In genomic region chr3:129532865-129533742, GRCm38 (mm10) we compare ENCODE assay signal across 8 mouse cellular contexts. TPM values are rescaled to one million over a fixed set of nuclear protein-coding genes. Genes with fewer than 3 reads are reported as not detected.
DNase-seq lines count a peak whose midpoint lies in the region; ATAC-seq and TF ChIP-seq lines count a peak whose summit lies in the region.

No protein-coding gene starts in this region.

- peaks cover 23% of the 10 kb centered on the region for H3K79me2 ChIP-seq in MEL (ENCODE audit: control insufficient read depth, insufficient read depth, low read length, poor library complexity)

- peak; percentile 58 for DNase-seq in 3134 (ENCODE audit: extremely low read depth, insufficient read length, low spot score)
- DNase-seq in MEL (ENCODE audit: low read depth, low spot score): peak; percentile 70
- DNase-seq in cerebellum, postnatal 4 days (ENCODE audit: low spot score in 2 of 2): peak; percentile 24 to 30
- peak; percentile 65 for DNase-seq in liver, embryonic 11.5 days (ENCODE audit: low spot score)
- DNase-seq in thymus, postnatal 4 days: peak; percentile 59

- H3K4me2 ChIP-seq in kidney, embryonic 15.5 days: peak overlapping the region; percentile 83
- H3K4me2 ChIP-seq in liver, embryonic 11.5 days: peak overlapping the region; percentile 85
- H3K4me2 ChIP-seq in neural tube, embryonic 13.5 days: peak overlapping the region; percentile 69

- H3K27ac ChIP-seq in MEL (ENCODE audit: control insufficient read depth, low read depth, low read length): peak overlapping the region; percentile 76
- H3K27ac ChIP-seq in kidney, embryonic 15.5 days: peak overlapping the region; percentile 99
- peak overlapping the region; percentile 94 for H3K27ac ChIP-seq in liver, embryonic 11.5 days (ENCODE audit: low read depth, low read length)
- peak overlapping the region; percentile 98 for H3K27ac ChIP-seq in neural tube, embryonic 13.5 days (replicated peaks)

- TF ChIP-seq EP300 in MEL (IDR thresholded peaks at IDR 0.05; ENCODE audit: low read depth in 1 of 2, low read length in 2 of 2): peak in 1 of 2 experiments; percentile 26; a peak in 1 of 4 replicates

- H3K36me3 ChIP-seq in MEL (ENCODE audit: control insufficient read depth in 1 of 2, insufficient read depth in 2 of 2, low read length in 2 of 2): peaks cover 0 to 20% of the 10 kb centered on the region in 2 experiments; a peak in 2 of 4 replicates
- no peaks in the 10 kb centered on the region for H3K36me3 ChIP-seq in kidney, embryonic 15.5 days
- H3K36me3 ChIP-seq in liver, embryonic 11.5 days (ENCODE audit: control insufficient read depth, insufficient read depth, low read length): no peaks in the 10 kb centered on the region; the same call in 1 of the 2 replicates
- H3K36me3 ChIP-seq in neural tube, embryonic 13.5 days: no peaks in the 10 kb centered on the region

- peak overlapping the region; percentile 100 for H3K9ac ChIP-seq in MEL (ENCODE audit: control insufficient read depth, low read depth, low read length, poor library complexity, severe bottlenecking)
- peak overlapping the region; percentile 85 for H3K9ac ChIP-seq in kidney, embryonic 15.5 days
- peak overlapping the region; percentile 98 for H3K9ac ChIP-seq in liver, embryonic 11.5 days (ENCODE audit: low read depth, low read length)
- peak overlapping the region; percentile 98 for H3K9ac ChIP-seq in neural tube, embryonic 13.5 days

- peaks cover 4 to 13% of the 10 kb centered on the region in 2 experiments; a peak in 3 of 4 replicates for H3K4me1 ChIP-seq in MEL (ENCODE audit: control insufficient read depth in 1 of 2, insufficient read depth in 2 of 2, low read length in 2 of 2)
- H3K4me1 ChIP-seq in kidney, embryonic 15.5 days: peaks cover 33% of the 10 kb centered on the region
- peaks cover 22% of the 10 kb centered on the region for H3K4me1 ChIP-seq in liver, embryonic 11.5 days (replicated peaks; ENCODE audit: control insufficient read depth, insufficient read depth, low read length)
- H3K4me1 ChIP-seq in neural tube, embryonic 13.5 days (replicated peaks): peaks cover 40% of the 10 kb centered on the region

- no peaks in the 10 kb centered on the region for H3K9me3 ChIP-seq in MEL (replicated peaks; ENCODE audit: insufficient read depth, low read length)
- H3K9me3 ChIP-seq in kidney, embryonic 15.5 days (replicated peaks): no peaks in the 10 kb centered on the region
- H3K9me3 ChIP-seq in liver, embryonic 11.5 days (ENCODE audit: control insufficient read depth, low read length): no peaks in the 10 kb centered on the region
- H3K9me3 ChIP-seq in neural tube, embryonic 13.5 days: no peaks in the 10 kb centered on the region

- no peaks in the 10 kb centered on the region; a peak in 1 of 4 replicates for H3K27me3 ChIP-seq in MEL (ENCODE audit: control insufficient read depth in 1 of 2, insufficient read depth in 2 of 2, low read length in 2 of 2)
- no peaks in the 10 kb centered on the region for H3K27me3 ChIP-seq in kidney, embryonic 15.5 days
- H3K27me3 ChIP-seq in liver, embryonic 11.5 days (replicated peaks; ENCODE audit: control insufficient read depth, insufficient read depth, low read length): no peaks in the 10 kb centered on the region
- no peaks in the 10 kb centered on the region for H3K27me3 ChIP-seq in neural tube, embryonic 13.5 days

- under 1% methylated on average over 40 of the region's 40 CpGs for WGBS in kidney, embryonic 15.5 days
- WGBS in liver, embryonic 11.5 days: under 1% methylated on average over 38 of the region's 40 CpGs
- under 1% methylated on average over 40 of the region's 40 CpGs for WGBS in neural tube, embryonic 13.5 days

- TF ChIP-seq CTCF in MEL (IDR thresholded peaks at IDR 0.05 in 2 of 3, conservative IDR thresholded peaks at IDR 0.05 in 1 of 3; ENCODE audit: control insufficient read depth in 1 of 3, insufficient read depth in 1 of 3, low read depth in 2 of 3, low read length in 3 of 3, poor library complexity in 1 of 3, severe bottlenecking in 1 of 3): no peak

- 0 out of 2 replicates have a peak, but pooled peaks have one; percentile 13 for ATAC-seq in granulocyte monocyte progenitor cell, adult 5-6 weeks (replicated peaks; ENCODE audit: poor library complexity, severe bottlenecking)
- peak; percentile 70 for ATAC-seq in kidney, embryonic 15.5 days (replicated peaks; ENCODE audit: low FRiP score)
- ATAC-seq in liver, embryonic 11.5 days (replicated peaks; ENCODE audit: low FRiP score): peak; percentile 11; the same call in 1 of the 2 replicates
- peak; percentile 38 for ATAC-seq in neural tube, embryonic 13.5 days (ENCODE audit: low read depth)

- TF ChIP-seq POLR2A in MEL (IDR thresholded peaks at IDR 0.05; ENCODE audit: control insufficient read depth in 1 of 2, insufficient read depth in 1 of 2, low read depth in 1 of 2, low read length in 2 of 2, poor library complexity in 1 of 2): 0 out of 4 replicates have a peak, but pooled peaks of 1 of the 2 experiments have one; percentile 9

- H3K4me3 ChIP-seq in MEL (ENCODE audit: control insufficient read depth in 1 of 2, insufficient read depth in 1 of 2, low read depth in 2 of 2, low read length in 2 of 2): peak overlapping the region; percentile 81 to 100
- peak overlapping the region; percentile 86 for H3K4me3 ChIP-seq in kidney, embryonic 15.5 days (replicated peaks)
- peak overlapping the region; percentile 84 for H3K4me3 ChIP-seq in liver, embryonic 11.5 days (ENCODE audit: low read depth, low read length)
- H3K4me3 ChIP-seq in neural tube, embryonic 13.5 days: peak overlapping the region; percentile 94

- TF ChIP-seq RAD21 in MEL (IDR thresholded peaks at IDR 0.05; ENCODE audit: low read depth, low read length): no peak

TF ChIP-seq in MEL, 35 proteins besides CTCF, POLR2A, EP300 and RAD21:
- TF ChIP-seq NELFE (IDR thresholded peaks at IDR 0.05; ENCODE audit: low read depth, low read length) (peak; percentile 33; the same call in 1 of the 2 replicates), HCFC1 (IDR thresholded peaks at IDR 0.05; ENCODE audit: low read depth, low read length) (no peak), MAX (IDR thresholded peaks at IDR 0.05; ENCODE audit: low read length) (peak; percentile 41), ETS1 (IDR thresholded peaks at IDR 0.05; ENCODE audit: low read depth, low read length) (no peak), CHD2 (IDR thresholded peaks at IDR 0.05; ENCODE audit: low read length) (no peak), TCF12 (IDR thresholded peaks at IDR 0.05; ENCODE audit: low read depth, low read length) (peak; percentile 23; the same call in 1 of the 2 replicates), CHD1 (IDR thresholded peaks at IDR 0.05; ENCODE audit: low read depth, low read length) (no peak), ZKSCAN1 (IDR thresholded peaks at IDR 0.05; ENCODE audit: low read depth, low read length) (no peak), ZMIZ1 (IDR thresholded peaks at IDR 0.05; ENCODE audit: low read depth, low read length) (0 out of 2 replicates have a peak, but pooled peaks have one; percentile 49), TBP (IDR thresholded peaks at IDR 0.05; ENCODE audit: low read depth, low read length) (0 out of 2 replicates have a peak, but pooled peaks have one; percentile 34), RCOR1 (IDR thresholded peaks at IDR 0.05; ENCODE audit: low read depth, low read length) (no peak), ELF1 (IDR thresholded peaks at IDR 0.05; ENCODE audit: low read depth, low read length) (no peak), SIN3A (IDR thresholded peaks at IDR 0.05; ENCODE audit: low read length) (peak; percentile 71; the same call in 1 of the 2 replicates), GABPA (IDR thresholded peaks at IDR 0.05; ENCODE audit: low read depth, low read length) (no peak), BHLHE40 (IDR thresholded peaks at IDR 0.05; ENCODE audit: borderline replicate concordance, low read depth, low read length) (no peak), UBTF (IDR thresholded peaks at IDR 0.05; ENCODE audit: borderline replicate concordance, insufficient read depth, low read depth, low read length) (no peak), POLR2AphosphoS2 (IDR thresholded peaks at IDR 0.05; ENCODE audit: low read length) (peak; percentile 22; the same call in 1 of the 2 replicates), NRF1 (IDR thresholded peaks at IDR 0.05; ENCODE audit: insufficient read depth, low read depth, low read length, poor library complexity, severe bottlenecking) (no peak), MXI1 (IDR thresholded peaks at IDR 0.05; ENCODE audit: low read depth, low read length) (peak; percentile 49; the same call in 1 of the 2 replicates), MYC (IDR thresholded peaks at IDR 0.05; ENCODE audit: low read depth, low read length) (peak; percentile 48)

RNA-seq across cellular contexts. Expression of gene Elovl6, which starts 0.9 kb away (rescaled TPM):
- total RNA-seq in MEL (2012; rRNA removed): 13.4 and 15.0 TPM in 2 replicates
- 10 to 100 TPM in 1 of 2 experiments, not detected in 1; 17.2 TPM for polyA plus RNA-seq in MEL (2012; ENCODE audit: insufficient read depth in 1 of 2, insufficient read length in 2 of 2, low read depth in 1 of 2, low replicate concordance in 2 of 2, missing spikeins in 1 of 2)
- total RNA-seq in granulocyte monocyte progenitor cell, adult 5-6 weeks (2014; fragmentation: Nextera tagmentation): 24.6 and 31.6 TPM in 2 replicates
- total RNA-seq in granulocyte monocyte progenitor cell, adult 5-6 weeks (2017): 10.9 and 13.2 TPM in 2 replicates
- 46.6 and 47.6 TPM in 2 replicates for polyA plus RNA-seq in kidney, embryonic 15.5 days (2015; fragmentation: Nextera tagmentation; extraction: Ambion mirVana)
- 26.6 and 28.3 TPM in 2 replicates for polyA plus RNA-seq in liver, embryonic 11.5 days (2014; fragmentation: Nextera tagmentation; extraction: Ambion mirVana)
- 30.4 and 30.8 TPM in 2 replicates for polyA plus RNA-seq in neural tube, embryonic 13.5 days (2015; fragmentation: Nextera tagmentation; extraction: Ambion mirVana)

Comparison
In these comparisons a context has a peak if more than half of its experiments do, and no peak if none do; other contexts are left out.
1. Peak in every context shown above with its lines: DNase-seq, ATAC-seq, H3K4me3 ChIP-seq and H3K27ac ChIP-seq.
2. ATAC-seq: peak in every context shown above with its lines; median percentile 70 in kidney, embryonic 15.5 days; 38 in neural tube, embryonic 13.5 days; 13 in granulocyte monocyte progenitor cell, adult 5-6 weeks; 11 in liver, embryonic 11.5 days.